Mouse (Mus musculus): ENCODE data around the gene Ddc.

- TF ChIP-seq CTCF (IDR thresholded peaks at IDR 0.05 in 2 of 3, conservative IDR thresholded peaks at IDR 0.05 in 1 of 3; ENCODE audit: control insufficient read depth in 1 of 3, insufficient read depth in 1 of 3, low read depth in 2 of 3, low read length in 3 of 3, poor library complexity in 1 of 3, severe bottlenecking in 1 of 3), result no peak
- no peak for TF ChIP-seq POLR2A (IDR thresholded peaks at IDR 0.05; ENCODE audit: control insufficient read depth in 1 of 2, insufficient read depth in 1 of 2, low read depth in 1 of 2, low read length in 2 of 2, poor library complexity in 1 of 2)
Observed at GRCm38 (mm10) chr11:11880351-11880750, 17.6 kb downstream of the Ddc start.

Measured in MEL (cell line).